8 mouse cellular contexts compared by ENCODE assay signal in the genomic region with DNA sequence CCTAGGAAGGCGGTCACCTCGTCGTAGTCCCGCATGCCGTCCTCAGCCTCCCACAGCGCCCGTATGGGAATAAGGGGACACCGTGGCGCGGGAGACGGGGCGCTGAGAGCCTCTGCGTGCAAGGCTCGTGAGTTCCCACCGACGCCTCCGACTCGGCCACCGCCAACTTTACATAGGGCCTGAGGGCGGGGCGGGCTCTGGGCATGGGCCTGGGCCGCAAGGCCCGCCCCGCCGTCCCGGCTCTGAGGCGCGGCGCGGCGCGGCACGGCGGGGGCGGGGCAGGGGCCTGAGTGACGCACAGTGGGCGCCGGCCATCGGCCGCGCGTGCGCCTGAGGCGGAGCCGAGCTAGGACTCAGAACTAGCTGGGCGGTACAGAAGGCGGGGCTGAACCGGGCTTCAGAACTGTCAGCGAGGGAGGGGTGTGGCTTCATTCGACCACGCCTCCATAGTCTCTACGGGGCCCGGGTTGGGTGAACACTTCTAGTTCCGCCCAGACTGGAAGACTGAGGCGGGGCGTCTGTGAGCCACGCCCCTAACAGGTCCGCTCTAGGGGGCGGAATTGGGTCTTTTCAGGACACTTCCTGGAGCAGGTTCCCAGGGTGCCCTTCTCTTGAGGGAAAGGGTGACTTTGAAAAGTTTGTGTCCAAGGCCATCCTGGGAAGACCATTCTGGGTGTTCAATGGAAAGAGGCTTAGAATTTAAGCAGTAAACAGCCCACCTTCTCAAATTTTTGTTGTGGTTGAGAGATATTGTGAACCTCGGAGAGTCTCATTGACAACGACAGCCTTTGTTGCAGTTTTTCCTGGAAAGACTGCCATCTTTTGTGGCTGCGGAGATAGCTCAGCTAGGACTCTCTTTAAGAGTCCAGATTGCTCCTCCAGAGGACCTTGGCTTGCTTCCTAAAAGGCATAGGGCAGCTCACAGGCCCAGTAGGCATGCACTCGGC. TPM values are rescaled to one million over a fixed set of nuclear protein-coding genes. Genes with fewer than 3 reads are reported as not detected.
DNase-seq lines count a peak whose midpoint lies in the region; ATAC-seq and TF ChIP-seq lines count a peak whose summit lies in the region.

A gene (minus strand): TSS at position 156 of the 947 bp plus-strand sequence.

- H3K4me1 ChIP-seq in embryonic facial prominence, embryonic 14.5 days (ENCODE audit: control insufficient read depth, insufficient read depth, low read length) = peaks cover 11% of the 10 kb centered on the region; the same call in 1 of the 2 replicates
- H3K4me1 ChIP-seq in heart, adult 2 months (ENCODE audit: control insufficient read depth, insufficient read depth, low read length) = peaks cover 4% of the 10 kb centered on the region
- H3K4me1 ChIP-seq in limb, embryonic 13.5 days = peaks cover 25% of the 10 kb centered on the region
- H3K4me1 ChIP-seq in midbrain, embryonic 16.5 days (ENCODE audit: control insufficient read depth, insufficient read depth, low read length) = peaks cover 19% of the 10 kb centered on the region

- WGBS in embryonic facial prominence, embryonic 14.5 days = 6% methylated on average over 36 of the region's 63 CpGs
- 1% methylated on average over 61 of the region's 63 CpGs for WGBS in heart, adult 2 months
- WGBS in limb, embryonic 13.5 days = 4% methylated on average over 63 of the region's 63 CpGs
- 3% methylated on average over 59 of the region's 63 CpGs for WGBS in midbrain, embryonic 16.5 days

- H3K4me3 ChIP-seq in embryonic facial prominence, embryonic 14.5 days (ENCODE audit: low read depth, low read length) = peak within 1 kb of the TSS; percentile 61
- peak within 1 kb of the TSS; percentile 83 for H3K4me3 ChIP-seq in heart, adult 2 months
- peak within 1 kb of the TSS; percentile 69 for H3K4me3 ChIP-seq in limb, embryonic 13.5 days
- peak within 1 kb of the TSS; percentile 69 for H3K4me3 ChIP-seq in midbrain, embryonic 16.5 days (ENCODE audit: low read depth, low read length)

- TF ChIP-seq CTCF in heart, adult 2 months (IDR thresholded peaks at IDR 0.05) = peak; percentile 39

- TF ChIP-seq POLR2A in heart, adult 2 months (IDR thresholded peaks at IDR 0.05; ENCODE audit: insufficient read depth, low read depth, low read length) = peak; percentile 75

- TF ChIP-seq EP300 in heart, adult 2 months (IDR thresholded peaks at IDR 0.05; ENCODE audit: insufficient read depth, low read depth, low read length) = peak; percentile 24; the same call in 1 of the 2 replicates

- H3K4me2 ChIP-seq in embryonic facial prominence, embryonic 14.5 days (ENCODE audit: low read depth, low read length) = peak within 1 kb of the TSS; percentile 88
- H3K4me2 ChIP-seq in limb, embryonic 13.5 days (replicated peaks) = peak within 1 kb of the TSS; percentile 94
- H3K4me2 ChIP-seq in midbrain, embryonic 16.5 days (ENCODE audit: low read length) = peak within 1 kb of the TSS; percentile 82

- ATAC-seq in embryonic facial prominence, embryonic 14.5 days (ENCODE audit: low read depth) = peak; percentile 98
- ATAC-seq in limb, embryonic 13.5 days (ENCODE audit: low FRiP score, low read depth) = peak; percentile 99
- ATAC-seq in midbrain, embryonic 16.5 days = peak; percentile 98

- H3K27me3 ChIP-seq in embryonic facial prominence, embryonic 14.5 days (replicated peaks; ENCODE audit: control insufficient read depth, insufficient read depth, low read length) = no peaks in the 10 kb centered on the region
- no peaks in the 10 kb centered on the region for H3K27me3 ChIP-seq in heart, adult 2 months (ENCODE audit: control insufficient read depth, insufficient read depth, low read length)
- H3K27me3 ChIP-seq in limb, embryonic 13.5 days = no peaks in the 10 kb centered on the region
- no peaks in the 10 kb centered on the region for H3K27me3 ChIP-seq in midbrain, embryonic 16.5 days (ENCODE audit: control insufficient read depth, insufficient read depth, low read depth, low read length)

- H3K36me3 ChIP-seq in embryonic facial prominence, embryonic 14.5 days (ENCODE audit: control insufficient read depth, insufficient read depth, low read length) = no peaks in the 10 kb centered on the region
- peaks cover 12% of the 10 kb centered on the region for H3K36me3 ChIP-seq in heart, adult 2 months (ENCODE audit: control insufficient read depth, insufficient read depth, low read length)
- H3K36me3 ChIP-seq in limb, embryonic 13.5 days = no peaks in the 10 kb centered on the region
- H3K36me3 ChIP-seq in midbrain, embryonic 16.5 days (ENCODE audit: control insufficient read depth, insufficient read depth, low read length) = no peaks in the 10 kb centered on the region

- H3K79me2 ChIP-seq in heart, adult 2 months (replicated peaks; ENCODE audit: control insufficient read depth, insufficient read depth, low read length) = no peaks in the 10 kb centered on the region; the same call in 1 of the 2 replicates

- H3K9ac ChIP-seq in embryonic facial prominence, embryonic 14.5 days (ENCODE audit: low read depth, low read length) = peak within 1 kb of the TSS; percentile 76
- H3K9ac ChIP-seq in heart, adult 2 months (ENCODE audit: low read depth, low read length) = peak within 1 kb of the TSS; percentile 87
- H3K9ac ChIP-seq in limb, embryonic 13.5 days = peak within 1 kb of the TSS; percentile 74
- H3K9ac ChIP-seq in midbrain, embryonic 16.5 days (ENCODE audit: low read depth, low read length) = peak within 1 kb of the TSS; percentile 74

- H3K9me3 ChIP-seq in embryonic facial prominence, embryonic 14.5 days (ENCODE audit: control insufficient read depth, low read length) = no peaks in the 10 kb centered on the region
- no peaks in the 10 kb centered on the region for H3K9me3 ChIP-seq in limb, embryonic 13.5 days
- no peaks in the 10 kb centered on the region for H3K9me3 ChIP-seq in midbrain, embryonic 16.5 days (replicated peaks; ENCODE audit: control insufficient read depth, low read length, poor library complexity, severe bottlenecking)

- peak within 1 kb of the TSS; percentile 76 for H3K27ac ChIP-seq in embryonic facial prominence, embryonic 14.5 days (replicated peaks; ENCODE audit: low read depth, low read length)
- peak within 1 kb of the TSS; percentile 92 for H3K27ac ChIP-seq in heart, adult 2 months
- H3K27ac ChIP-seq in limb, embryonic 13.5 days = no peak within 1 kb of the TSS
- peak within 1 kb of the TSS; percentile 63 for H3K27ac ChIP-seq in midbrain, embryonic 16.5 days (ENCODE audit: low read length)

- intact Hi-C loops in heart, adult 2 months (cut with DNase I) = no loop called here

- DNase-seq in 3T3-L1 (ENCODE audit: low read depth, low spot score) = peak; percentile 99
- DNase-seq in adrenal gland, postnatal 4 days (ENCODE audit: low spot score in 2 of 2) = peak; percentile 96 to 97
- DNase-seq in embryonic facial prominence, embryonic 14.5 days (ENCODE audit: low spot score) = peak; percentile 99
- peak; percentile 99 to 100 for DNase-seq in heart, adult 2 months
- DNase-seq in kidney, adult 8-10 months = peak; percentile 100
- peak; percentile 95 to 99 for DNase-seq in spleen, postnatal 10 days (ENCODE audit: low spot score in 2 of 2)

RNA-seq across cellular contexts. Expression of the gene that starts here (rescaled TPM):
- total RNA-seq in adrenal gland, postnatal 4 days (2021) = 10 to 100 TPM; 22.0 to 31.1 TPM
- 9.0 and 10.2 TPM in 2 replicates for polyA plus RNA-seq in embryonic facial prominence, embryonic 14.5 days (2014; fragmentation: Nextera tagmentation; extraction: Ambion mirVana)
- total RNA-seq in heart, adult 2 months (2021) = 10 to 100 TPM; 20.9 to 23.7 TPM
- polyA plus RNA-seq in heart, adult 2 months (2012; rRNA removed) = 21.6 and 31.4 TPM in 2 replicates
- polyA plus RNA-seq in limb, embryonic 13.5 days (2015; fragmentation: Nextera tagmentation; extraction: Ambion mirVana) = 7.0 and 7.3 TPM in 2 replicates
- polyA plus RNA-seq in midbrain, embryonic 16.5 days (2015; fragmentation: Nextera tagmentation; extraction: Ambion mirVana) = 10.1 and 11.0 TPM in 2 replicates
